Mouse (Mus musculus): ENCODE results near the gene Gm21988. TPM values are rescaled to one million over a fixed set of nuclear protein-coding genes. Genes with fewer than 3 reads are reported as not detected.

Gm21988 gene
- polyA plus RNA-seq (2017; shearing (Covaris generic)): 4.1 TPM

GRCm38 (mm10) chr11:70239541-70240279, at the start of gene Gm21988, which contains the start of gene Rnasek:
Gene Gm21988, minus strand, starts transcription at chr11:70239830.
Gene Rnasek, minus strand, starts transcription at chr11:70239842.

DNA sequence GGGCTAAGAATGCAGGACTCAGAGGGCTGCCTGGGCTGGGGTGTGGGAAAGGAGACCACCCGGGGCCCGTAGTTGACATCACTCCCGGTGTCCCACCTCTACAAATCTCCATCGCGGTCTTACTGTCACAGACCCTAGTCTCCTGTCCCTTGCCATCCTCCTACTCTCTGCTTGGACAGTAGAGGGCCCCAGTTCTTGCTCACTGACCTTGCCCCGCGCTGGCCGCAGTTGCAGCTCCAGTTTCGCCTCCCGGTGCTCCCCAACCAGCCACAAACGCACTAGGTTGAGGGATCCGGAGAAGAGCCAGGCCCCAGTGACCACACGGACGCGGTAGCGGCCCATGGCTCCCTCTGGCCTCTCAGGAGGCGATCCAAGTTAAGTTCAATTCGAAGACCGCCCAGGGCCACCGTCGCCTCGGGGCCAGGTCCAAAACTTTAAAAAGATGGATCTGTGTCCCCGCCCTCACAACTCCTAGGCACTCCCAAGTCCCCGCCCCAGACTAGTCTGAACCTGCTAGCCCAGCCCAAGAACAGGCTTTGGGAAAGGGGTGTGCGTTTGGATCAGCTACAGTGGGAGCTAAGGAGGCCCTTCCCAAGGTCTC, 15.4 kb upstream of the Gm21988 start, which contains the start of gene Alox12:
Alox12 (minus strand) TSS at position 423 of the 601 bp plus-strand sequence.

DNA sequence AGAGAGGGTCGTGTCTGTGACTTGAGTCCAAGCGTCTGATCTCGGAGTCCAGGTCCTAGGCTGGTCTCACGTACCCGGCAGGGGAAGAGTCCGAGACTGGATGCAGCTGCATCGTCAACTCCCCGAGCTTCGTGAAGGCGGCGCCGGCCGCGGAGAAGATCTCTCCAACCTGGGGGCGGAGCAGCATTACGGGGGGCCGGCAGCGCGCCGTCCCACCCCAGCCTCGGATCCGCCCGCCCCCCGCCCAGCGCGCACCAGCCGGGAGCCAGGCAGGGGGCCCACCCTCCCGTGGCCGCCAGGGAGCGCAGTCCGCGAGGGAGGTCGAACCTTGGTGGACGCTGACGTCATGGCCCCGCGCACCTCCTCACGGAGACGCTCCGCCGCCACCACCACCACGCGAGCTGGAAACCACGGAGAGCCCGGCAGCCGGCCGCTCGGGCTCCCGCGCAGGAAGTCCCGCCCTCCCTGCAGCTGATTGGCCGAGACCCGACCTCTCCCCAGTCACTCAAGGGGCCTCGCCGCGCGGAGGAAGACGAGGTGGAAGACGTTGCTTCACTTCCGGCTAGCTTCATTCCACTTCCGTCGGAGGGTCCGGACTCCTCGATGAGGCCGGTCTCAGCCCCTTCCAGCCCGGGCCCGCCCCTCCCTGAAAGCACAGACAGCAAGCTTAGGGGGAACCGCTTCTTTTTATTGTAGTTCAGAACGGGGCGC, 2.0 kb downstream of the Gm21988 start, which contains the start of gene 0610010K14Rik:
0610010K14Rik (minus strand) TSS at position 458 of the 711 bp plus-strand sequence.

GRCm38 (mm10) chr11:70229260-70230010, 10.2 kb downstream of the Gm21988 start, which contains the start of gene Bcl6b:
Gene Bcl6b, minus strand, starts transcription at chr11:70229798.

GRCm38 (mm10) chr11:70220731-70221602, 18.7 kb downstream of the Gm21988 start, which contains the start of gene Slc16a13:
Gene Slc16a13, minus strand, starts transcription at chr11:70221064.

DNA sequence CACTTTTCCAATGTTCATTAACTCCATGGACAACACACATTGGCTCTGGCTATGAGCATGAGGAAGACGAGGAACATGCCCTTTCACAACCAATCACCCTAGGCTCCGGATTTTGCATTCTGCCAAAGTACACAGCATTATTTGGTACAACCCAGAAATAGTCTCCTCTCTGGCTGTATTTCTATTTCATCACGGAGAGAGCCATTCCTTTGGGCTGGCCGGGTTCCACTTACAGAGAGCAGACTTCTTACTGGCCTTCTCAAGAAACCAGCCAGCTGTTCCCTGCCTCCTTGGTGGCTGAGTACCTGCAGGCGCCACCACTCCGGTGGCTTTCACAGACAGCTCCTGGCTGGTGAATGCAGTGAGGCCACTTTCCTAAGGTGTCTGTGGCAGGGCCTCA, 27.2 kb downstream of the Gm21988 start, which contains the start of gene Slc16a11:
Slc16a11 (plus strand) TSS at position 330 of the 400 bp plus-strand sequence.

Other genes starting within 250 kb of the Gm21988 start
- 496 TPM for gene Gabarap, start 248.7 kb downstream of the Gm21988 start, polyA plus RNA-seq (2017; shearing (Covaris generic))
- 111 TPM for gene Phf23, start 244.1 kb downstream of the Gm21988 start, polyA plus RNA-seq (2017; shearing (Covaris generic))
- gene Dvl2, start 239.2 kb downstream of the Gm21988 start, polyA plus RNA-seq (2017; shearing (Covaris generic)): 16.7 TPM
- 142 TPM for gene Acadvl, start 224.4 kb downstream of the Gm21988 start, polyA plus RNA-seq (2017; shearing (Covaris generic))
- 9.1 TPM for gene Dlg4, start 222.9 kb downstream of the Gm21988 start, polyA plus RNA-seq (2017; shearing (Covaris generic))
- not detected for gene Asgr1, start 185.7 kb downstream of the Gm21988 start, polyA plus RNA-seq (2017; shearing (Covaris generic))
- not detected for gene Asgr2, start 147.2 kb downstream of the Gm21988 start, polyA plus RNA-seq (2017; shearing (Covaris generic))
- not detected for gene Mgl2, start 109.5 kb downstream of the Gm21988 start, polyA plus RNA-seq (2017; shearing (Covaris generic))
- not detected for gene Clec10a, start 83.6 kb downstream of the Gm21988 start, polyA plus RNA-seq (2017; shearing (Covaris generic))
- not detected for gene Slc16a11, start 27.1 kb downstream of the Gm21988 start, polyA plus RNA-seq (2017; shearing (Covaris generic))
- gene Slc16a13, start 18.8 kb downstream of the Gm21988 start, polyA plus RNA-seq (2017; shearing (Covaris generic)): 4.2 TPM
- gene Bcl6b, start 10.0 kb downstream of the Gm21988 start, polyA plus RNA-seq (2017; shearing (Covaris generic)): 0.11 TPM
- gene 0610010K14Rik, start 1.9 kb downstream of the Gm21988 start, polyA plus RNA-seq (2017; shearing (Covaris generic)): 189 TPM
- 325 TPM for gene Rnasek, start within 50 bp of the Gm21988 start, polyA plus RNA-seq (2017; shearing (Covaris generic))
- gene Alox12, start 15.5 kb upstream of the Gm21988 start, polyA plus RNA-seq (2017; shearing (Covaris generic)): 0.12 TPM
- gene Alox12e, start 82.8 kb upstream of the Gm21988 start, polyA plus RNA-seq (2017; shearing (Covaris generic)): not detected
- 0.41 TPM for gene Alox15, start 112.2 kb upstream of the Gm21988 start, polyA plus RNA-seq (2017; shearing (Covaris generic))
- 16.2 TPM for gene Pelp1, start 170.2 kb upstream of the Gm21988 start, polyA plus RNA-seq (2017; shearing (Covaris generic))
- 189 TPM for gene Arrb2, start 192.8 kb upstream of the Gm21988 start, polyA plus RNA-seq (2017; shearing (Covaris generic))
- gene Med11, start 212.1 kb upstream of the Gm21988 start, polyA plus RNA-seq (2017; shearing (Covaris generic)): 92.8 TPM
- not detected for gene Zmynd15, start 219.6 kb upstream of the Gm21988 start, polyA plus RNA-seq (2017; shearing (Covaris generic))
- 1.0 TPM for gene Cxcl16, start 220.2 kb upstream of the Gm21988 start, polyA plus RNA-seq (2017; shearing (Covaris generic))

All from CD4-positive, CD25-positive, alpha-beta regulatory T cell, adult 9 weeks (primary cell).